Mouse (Mus musculus): ENCODE data around the gene Grtp1.

GRCm38 (mm10) chr8:13149287-13149686, 51.1 kb downstream of the Grtp1 start:
- peak; percentile 32 for TF ChIP-seq CTCF (IDR thresholded peaks at IDR 0.05; ENCODE audit: low read depth)
- no peak for TF ChIP-seq EP300 (IDR thresholded peaks at IDR 0.05; ENCODE audit: low read depth)

All from liver, postnatal 0 days (tissue).